Mouse (Mus musculus) stomach, embryonic 15.5 days (tissue): ENCODE measurements around the gene Qpctl. TPM values are rescaled to one million over a fixed set of nuclear protein-coding genes. Genes with fewer than 3 reads are reported as not detected.
A peak's percentile ranks its signal among the peaks of the same experiment; 100 is the strongest.
"Not testable (repeated sequence)": the region's sequence is repeated elsewhere in the genome, so short reads cannot be mapped to it uniquely, and the experiment has no call there.

ENCODE experiments used
- ATAC-seq: fragments of 200-750 bp; cut with Nextera tagmentation; 2 replicates; pipeline ENCODE4 v1.8.0; 2017; ENCODE audit warnings: low read depth, moderate number of reproducible peaks, moderate TSS enrichment; ENCODE audit not compliant: insufficient read depth, low FRiP score
- H3K27ac ChIP-seq: fragments of 300-500 bp; sonication (generic); 2 replicates; pipeline ENCODE4 v1.5.1; 2015; ENCODE audit warnings: mild to moderate bottlenecking, inconsistent platforms
- H3K27me3 ChIP-seq: fragments of 300-500 bp; sonication (generic); replicated peaks from 2 replicates; pipeline ENCODE4 v1.6.1; 2015; ENCODE audit warnings: inconsistent platforms
- H3K36me3 ChIP-seq: fragments of 300-500 bp; sonication (generic); 2 replicates; pipeline ENCODE4 v1.6.1; 2015; ENCODE audit warnings: inconsistent platforms
- H3K4me1 ChIP-seq: fragments of 300-500 bp; sonication (generic); 2 replicates; pipeline ENCODE4 v1.6.1; 2015; ENCODE audit warnings: inconsistent platforms
- H3K4me2 ChIP-seq: fragments of 300-500 bp; sonication (generic); 2 replicates; pipeline ENCODE4 v1.6.1; 2015; ENCODE audit warnings: mild to moderate bottlenecking, inconsistent platforms
- H3K4me3 ChIP-seq: fragments of 300-500 bp; sonication (generic); replicated peaks from 2 replicates; pipeline ENCODE4 v1.5.1; 2015; ENCODE audit warnings: inconsistent platforms
- H3K9ac ChIP-seq: fragments of 300-500 bp; sonication (generic); 2 replicates; pipeline ENCODE4 v1.6.1; 2015; ENCODE audit warnings: inconsistent platforms
- H3K9me3 ChIP-seq: fragments of 300-500 bp; sonication (generic); 2 replicates; pipeline ENCODE4 v1.6.1; 2016; ENCODE audit warnings: inconsistent platforms
- WGBS: fragments of 180-500 bp; shearing (Covaris S2); methylation state at CpG from one replicate; pipeline ENCODE4 v1.1.7; 2015; 5-methylcytosine and 5-hydroxymethylcytosine counted together
- polyA plus RNA-seq: library from polyadenylated mRNA; unstranded; fragments of >200 nt; fragmentation: Nextera tagmentation; extraction: Ambion mirVana; gene quantifications from 2 replicates; pipeline ENCODE4 v1.2.1, GENCODE M21; 2015

Gene Qpctl
- polyA plus RNA-seq, 1 experiment from 2014 or later: 13.5 TPM

DNA sequence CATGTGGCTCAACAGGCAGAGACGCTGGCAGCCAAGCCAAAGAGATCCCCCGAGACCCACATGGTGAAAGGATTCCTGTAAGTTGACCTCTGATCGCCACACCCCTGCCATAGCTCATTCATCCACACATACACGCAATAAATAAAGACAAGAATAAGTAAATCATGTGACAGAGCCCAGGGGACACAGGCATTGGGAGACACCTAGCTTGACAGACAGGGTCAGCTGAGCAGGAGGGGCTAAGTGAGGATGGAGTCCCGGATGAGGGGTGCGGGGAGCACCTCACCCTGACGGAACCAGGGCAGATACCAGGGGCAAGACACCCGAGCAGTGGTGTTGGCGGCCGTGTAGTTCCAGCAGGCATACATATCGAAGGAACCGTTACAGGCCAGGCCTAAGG lies 14.7 kb upstream of the Qpctl start:
- Histone ChIP-seq H3K36me3 (no peaks in the 10 kb centered on the region), H3K27ac (no peak overlapping the region), H3K4me1 (peaks cover 34% of the 10 kb centered on the region), H3K27me3 (peaks cover 16% of the 10 kb centered on the region), H3K9me3 (no peaks in the 10 kb centered on the region), H3K4me3 (no peak overlapping the region), H3K9ac (no peak overlapping the region), H3K4me2 (peak overlapping the region; percentile 36)
- 26% methylated on average over 12 of the region's 12 CpGs for WGBS
- ATAC-seq: no peak

DNA sequence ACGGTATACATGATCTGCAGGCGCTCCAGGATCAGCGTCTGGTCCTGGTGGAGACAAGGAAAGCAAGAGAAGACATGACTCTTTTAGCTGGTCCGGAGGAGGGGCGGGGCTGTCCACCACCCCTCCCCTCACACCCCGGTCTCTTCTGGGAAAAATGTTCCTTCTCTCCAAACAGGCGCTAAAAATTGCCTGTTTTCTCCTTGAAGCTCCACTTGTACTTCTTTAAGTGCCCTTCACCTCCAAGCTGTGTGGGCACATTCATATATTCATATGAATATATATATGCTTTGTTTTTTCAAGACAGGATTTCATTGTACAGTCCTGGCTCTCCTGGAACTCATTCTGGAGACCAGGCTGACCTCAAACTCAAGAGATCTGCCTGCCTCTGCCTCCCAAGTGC lies 13.8 kb upstream of the Qpctl start:
- H3K27ac ChIP-seq: no peak overlapping the region
- ATAC-seq: no peak
- no peak overlapping the region for H3K4me3 ChIP-seq
- no peaks in the 10 kb centered on the region for H3K9me3 ChIP-seq
- no peak overlapping the region for H3K4me2 ChIP-seq
- no peak overlapping the region for H3K9ac ChIP-seq
- WGBS: 84% methylated on average over 7 of the region's 7 CpGs
- H3K36me3 ChIP-seq: no peaks in the 10 kb centered on the region
- peaks cover 34% of the 10 kb centered on the region for H3K4me1 ChIP-seq
- H3K27me3 ChIP-seq: peaks cover 16% of the 10 kb centered on the region

DNA sequence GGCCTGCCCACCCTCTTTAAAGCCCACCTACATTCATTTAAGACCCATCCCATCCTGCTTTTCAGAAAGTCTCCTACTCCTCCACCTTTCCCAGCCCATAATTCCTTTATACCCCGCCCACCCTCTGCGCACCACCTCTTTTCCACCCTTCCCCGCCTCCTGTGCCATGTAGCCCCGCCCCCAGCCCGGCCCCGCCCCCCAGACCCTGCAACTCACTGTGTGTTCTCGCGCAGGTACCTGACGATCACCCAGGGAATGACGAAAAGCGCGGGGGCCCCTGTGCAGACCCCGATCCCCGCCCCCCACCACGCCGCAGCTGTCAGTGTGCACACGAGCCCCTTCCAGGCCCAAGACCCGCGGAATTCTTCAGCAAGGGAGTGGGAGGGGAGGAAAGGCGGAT lies 11.0 kb upstream of the Qpctl start:
- Histone ChIP-seq H3K4me2 (peak overlapping the region; percentile 73), H3K27ac (no peak overlapping the region), H3K9ac (no peak overlapping the region), H3K4me1 (peaks cover 40% of the 10 kb centered on the region), H3K27me3 (peaks cover 15% of the 10 kb centered on the region), H3K4me3 (peak overlapping the region; percentile 42), H3K9me3 (no peaks in the 10 kb centered on the region), H3K36me3 (no peaks in the 10 kb centered on the region)
- ATAC-seq: peak; percentile 60; the same call in 1 of the 2 replicates
- WGBS: 2% methylated on average over 20 of the region's 20 CpGs

DNA sequence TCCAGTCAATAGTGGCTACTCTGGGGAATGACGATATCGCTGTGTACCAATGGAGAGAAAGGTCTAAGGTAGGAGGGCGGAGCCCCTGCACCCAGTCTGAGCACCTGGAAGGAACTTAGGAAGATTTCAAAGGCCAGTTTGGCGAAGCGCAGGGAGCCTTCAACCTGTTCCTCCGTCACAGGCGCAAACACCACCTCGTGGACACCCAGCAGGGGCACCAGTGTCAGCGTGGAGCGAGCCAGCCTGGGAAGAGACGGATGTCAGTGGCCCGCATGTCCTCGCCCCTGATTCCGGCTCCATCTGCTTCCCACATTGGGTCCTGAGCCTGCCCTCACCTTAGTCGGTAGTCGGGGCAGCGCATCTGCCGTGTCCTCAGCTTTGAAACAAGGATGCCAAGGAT lies 10.3 kb upstream of the Qpctl start:
- no peak overlapping the region for H3K27ac ChIP-seq
- 10% methylated on average over 18 of the region's 18 CpGs for WGBS
- ATAC-seq: no peak
- peaks cover 10% of the 10 kb centered on the region for H3K27me3 ChIP-seq
- H3K9me3 ChIP-seq: no peaks in the 10 kb centered on the region
- H3K4me3 ChIP-seq: peak overlapping the region; percentile 42
- H3K9ac ChIP-seq: no peak overlapping the region
- H3K36me3 ChIP-seq: 0 out of 2 replicates have a peak, but pooled peaks cover 3% of the 10 kb centered on the region
- peak overlapping the region; percentile 73 for H3K4me2 ChIP-seq
- H3K4me1 ChIP-seq: peaks cover 34% of the 10 kb centered on the region

DNA sequence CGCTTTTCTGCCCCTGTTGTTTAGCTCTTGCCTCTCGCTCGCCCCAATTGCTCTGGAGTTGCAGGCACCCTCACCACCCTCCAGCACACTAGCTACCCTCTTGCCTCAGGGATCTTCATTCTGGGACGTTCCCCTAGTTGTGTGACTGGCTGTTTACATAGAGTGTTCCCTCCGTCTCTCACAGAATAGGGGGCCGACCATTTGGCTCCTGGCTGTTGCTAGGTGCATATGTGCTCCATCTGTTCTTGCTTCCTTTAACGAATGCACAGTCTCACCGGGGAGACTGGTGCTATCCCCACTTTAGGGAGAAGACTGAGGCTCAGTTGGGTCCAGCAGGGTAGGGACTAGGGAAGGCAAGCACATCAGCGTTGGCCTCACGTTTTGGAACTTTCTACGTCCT lies 9.5 kb upstream of the Qpctl start:
- peaks cover 28% of the 10 kb centered on the region for H3K4me1 ChIP-seq
- no peaks in the 10 kb centered on the region for H3K9me3 ChIP-seq
- no peak overlapping the region for H3K9ac ChIP-seq
- 60% methylated on average over 11 of the region's 11 CpGs for WGBS
- H3K27ac ChIP-seq: no peak overlapping the region
- 0 out of 2 replicates have a peak, but pooled peaks cover 3% of the 10 kb centered on the region for H3K36me3 ChIP-seq
- peaks cover 10% of the 10 kb centered on the region for H3K27me3 ChIP-seq
- ATAC-seq: no peak
- no peak overlapping the region for H3K4me3 ChIP-seq
- H3K4me2 ChIP-seq: no peak overlapping the region

DNA sequence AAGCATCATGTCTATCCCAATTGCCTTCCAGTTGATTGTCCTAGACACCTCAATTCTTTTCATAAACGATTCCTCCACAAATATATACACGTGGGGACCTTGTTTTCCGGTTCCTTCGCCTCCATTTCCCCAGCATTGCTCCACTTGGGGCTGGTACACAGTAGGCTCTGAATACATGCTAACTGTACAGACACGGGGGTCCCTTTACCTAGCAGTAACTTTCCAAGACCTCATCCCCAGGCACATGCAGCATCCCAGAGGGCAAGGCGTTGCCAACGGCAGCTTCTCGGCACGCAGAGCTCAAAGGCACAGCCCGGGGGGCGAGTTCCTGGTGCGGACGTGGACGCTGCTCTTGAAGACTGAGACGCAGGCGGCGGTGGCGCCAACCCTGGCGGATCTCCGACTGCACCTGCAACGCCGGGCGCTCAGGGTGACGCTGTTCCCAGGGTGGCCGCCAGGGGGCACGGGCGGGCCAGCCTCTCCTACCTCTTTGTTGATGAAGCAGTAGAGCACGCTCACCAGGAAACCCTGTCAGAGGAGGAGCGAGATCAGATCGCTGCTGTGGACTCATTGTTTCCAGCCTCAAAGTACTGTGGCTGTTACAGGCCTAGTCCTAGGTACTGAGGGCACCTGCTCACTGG lies 8.2 kb upstream of the Qpctl start:
- peak overlapping the region; percentile 48 for H3K27ac ChIP-seq
- no peak overlapping the region; the same call in 1 of the 2 replicates for H3K9ac ChIP-seq
- 6% methylated on average over 30 of the region's 30 CpGs for WGBS

DNA sequence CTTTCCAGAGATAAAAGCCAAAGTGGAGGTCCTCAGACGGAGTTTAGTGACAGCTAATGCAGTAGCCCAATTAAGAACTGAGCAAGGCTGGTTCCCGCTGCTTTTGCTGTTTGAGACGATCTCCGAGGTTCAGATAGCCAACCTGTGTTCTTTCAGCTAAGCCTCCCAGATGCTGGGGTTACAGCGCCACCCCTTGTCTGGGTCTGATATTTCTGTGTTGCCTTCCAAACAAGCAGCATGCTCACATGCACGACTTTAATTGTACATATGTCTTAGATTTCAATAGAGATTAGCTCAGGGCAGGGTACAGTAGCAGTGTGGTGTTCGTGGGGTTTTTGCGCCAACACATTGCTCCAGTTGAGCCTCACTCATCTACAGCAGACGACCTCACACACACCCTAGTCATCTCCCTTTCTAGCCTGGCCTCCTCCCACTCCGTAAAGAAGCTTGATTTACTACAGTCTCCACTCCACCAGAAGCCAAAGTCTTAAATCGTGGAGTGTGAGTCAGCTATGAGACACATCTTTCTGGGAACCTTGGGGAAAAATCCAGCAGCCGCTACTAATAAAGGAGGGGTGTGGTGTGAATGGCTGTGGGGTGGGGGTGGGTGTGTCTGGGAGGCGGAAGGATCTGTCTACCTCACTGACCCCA lies 6.9 kb upstream of the Qpctl start:
- 48% methylated on average over 13 of the region's 13 CpGs for WGBS
- H3K27ac ChIP-seq: no peak overlapping the region
- H3K4me1 ChIP-seq: peaks cover 28% of the 10 kb centered on the region
- no peak overlapping the region for H3K4me3 ChIP-seq
- H3K27me3 ChIP-seq: peaks cover 10% of the 10 kb centered on the region
- H3K9me3 ChIP-seq: no peaks in the 10 kb centered on the region
- no peak for ATAC-seq
- no peak overlapping the region for H3K4me2 ChIP-seq
- peaks cover 10% of the 10 kb centered on the region; the same call in 1 of the 2 replicates for H3K36me3 ChIP-seq
- H3K9ac ChIP-seq: no peak overlapping the region

More for the DNA sequence above, 8.2 kb upstream of the Qpctl start:
- H3K36me3 ChIP-seq: peaks cover 10% of the 10 kb centered on the region; the same call in 1 of the 2 replicates
- peak overlapping the region; percentile 29 for H3K4me2 ChIP-seq
- ATAC-seq: peak; percentile 54; the same call in 1 of the 2 replicates
- no peaks in the 10 kb centered on the region for H3K9me3 ChIP-seq
- peaks cover 10% of the 10 kb centered on the region for H3K27me3 ChIP-seq
- H3K4me3 ChIP-seq: no peak overlapping the region
- peaks cover 27% of the 10 kb centered on the region for H3K4me1 ChIP-seq

DNA sequence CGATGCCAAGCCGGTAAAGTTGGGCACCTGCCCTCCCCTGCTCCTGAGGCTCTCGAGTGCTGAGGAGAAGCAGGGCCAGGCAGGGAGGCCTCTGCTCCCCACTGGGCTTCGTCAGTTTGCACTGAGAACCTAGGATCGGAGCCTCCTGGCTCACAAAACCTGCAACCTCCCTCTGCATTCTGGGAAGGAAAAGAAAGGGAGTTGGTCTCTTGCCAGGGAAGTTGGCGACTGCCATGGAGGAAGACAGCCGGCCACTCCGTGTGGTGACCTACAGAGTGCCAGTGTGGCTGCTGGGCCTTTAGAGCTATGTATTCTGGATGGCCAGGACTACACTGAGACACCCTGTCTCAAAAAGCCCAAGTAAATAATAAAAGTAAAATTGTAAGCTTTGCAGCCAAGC lies 5.7 kb upstream of the Qpctl start:
- H3K27ac ChIP-seq: no peak overlapping the region
- no peak overlapping the region for H3K4me3 ChIP-seq
- WGBS: 73% methylated on average over 8 of the region's 8 CpGs
- no peak overlapping the region for H3K9ac ChIP-seq
- peaks cover 29% of the 10 kb centered on the region for H3K4me1 ChIP-seq
- no peak overlapping the region for H3K4me2 ChIP-seq
- H3K9me3 ChIP-seq: no peaks in the 10 kb centered on the region
- H3K36me3 ChIP-seq: peaks cover 10% of the 10 kb centered on the region; the same call in 1 of the 2 replicates
- H3K27me3 ChIP-seq: peaks cover 7% of the 10 kb centered on the region
- ATAC-seq: no peak

DNA sequence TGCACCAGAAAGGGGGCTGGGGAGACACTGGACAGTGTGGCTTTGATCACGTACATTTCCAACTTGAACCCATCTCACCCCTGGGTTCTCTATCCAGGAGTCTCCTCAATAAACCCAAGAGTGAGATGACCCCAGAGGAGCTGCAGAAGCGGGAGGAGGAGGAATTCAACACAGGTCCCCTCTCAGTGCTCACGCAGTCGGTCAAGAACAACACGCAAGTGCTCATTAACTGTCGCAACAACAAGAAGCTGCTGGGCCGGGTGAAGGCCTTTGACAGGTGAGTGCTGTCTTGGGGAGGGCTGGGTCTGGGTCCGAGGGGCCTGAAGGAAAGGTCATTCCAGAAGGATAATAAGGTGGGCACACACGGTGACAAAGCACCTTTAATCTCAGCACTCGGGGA lies 2.0 kb upstream of the Qpctl start:
- not testable (repeated sequence) for ATAC-seq, H3K27ac ChIP-seq, H3K4me3 ChIP-seq, H3K4me2 ChIP-seq, H3K9me3 ChIP-seq, H3K27me3 ChIP-seq, H3K9ac ChIP-seq
- H3K36me3 ChIP-seq: peaks cover 10% of the 10 kb centered on the region; the same call in 1 of the 2 replicates
- H3K4me1 ChIP-seq: peaks cover 19% of the 10 kb centered on the region
- WGBS: 88% methylated on average over 10 of the region's 10 CpGs

DNA sequence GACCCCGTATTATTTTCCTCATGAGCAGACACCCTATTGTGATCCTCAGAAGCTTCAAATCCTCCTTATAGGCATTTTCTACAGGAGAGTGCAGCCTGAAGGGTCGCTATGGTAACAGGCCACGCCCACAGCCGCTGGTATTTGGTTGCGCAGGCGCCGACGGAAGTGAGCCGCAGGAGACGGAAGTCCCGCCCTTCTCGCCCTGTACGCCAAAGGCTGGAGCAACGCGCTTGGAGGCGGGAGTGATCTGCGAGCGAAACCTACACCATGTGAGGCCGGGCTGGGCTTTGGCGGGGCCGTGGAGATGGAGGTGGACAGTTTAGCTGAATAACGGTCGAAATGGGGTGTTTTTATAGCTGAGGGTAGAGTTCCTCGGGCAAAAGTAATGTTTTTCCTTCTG lies 535 bp upstream of the Qpctl start, which contains the start of gene Snrpd2:
Gene Snrpd2, plus strand, starts transcription at position 97 of the 400 bp plus-strand sequence.
- Histone ChIP-seq H3K27me3 (no peaks in the 10 kb centered on the region), H3K27ac (peak within 1 kb of the TSS; percentile 80), H3K4me1 (peaks cover 17% of the 10 kb centered on the region), H3K36me3 (peaks cover 8% of the 10 kb centered on the region; the same call in 1 of the 2 replicates), H3K9me3 (no peaks in the 10 kb centered on the region), H3K4me3 (peak within 1 kb of the TSS; percentile 65), H3K9ac (peak within 1 kb of the TSS; percentile 65), H3K4me2 (peak within 1 kb of the TSS; percentile 69)
- peak; percentile 89 for ATAC-seq
- under 1% methylated on average over 24 of the region's 24 CpGs for WGBS

DNA sequence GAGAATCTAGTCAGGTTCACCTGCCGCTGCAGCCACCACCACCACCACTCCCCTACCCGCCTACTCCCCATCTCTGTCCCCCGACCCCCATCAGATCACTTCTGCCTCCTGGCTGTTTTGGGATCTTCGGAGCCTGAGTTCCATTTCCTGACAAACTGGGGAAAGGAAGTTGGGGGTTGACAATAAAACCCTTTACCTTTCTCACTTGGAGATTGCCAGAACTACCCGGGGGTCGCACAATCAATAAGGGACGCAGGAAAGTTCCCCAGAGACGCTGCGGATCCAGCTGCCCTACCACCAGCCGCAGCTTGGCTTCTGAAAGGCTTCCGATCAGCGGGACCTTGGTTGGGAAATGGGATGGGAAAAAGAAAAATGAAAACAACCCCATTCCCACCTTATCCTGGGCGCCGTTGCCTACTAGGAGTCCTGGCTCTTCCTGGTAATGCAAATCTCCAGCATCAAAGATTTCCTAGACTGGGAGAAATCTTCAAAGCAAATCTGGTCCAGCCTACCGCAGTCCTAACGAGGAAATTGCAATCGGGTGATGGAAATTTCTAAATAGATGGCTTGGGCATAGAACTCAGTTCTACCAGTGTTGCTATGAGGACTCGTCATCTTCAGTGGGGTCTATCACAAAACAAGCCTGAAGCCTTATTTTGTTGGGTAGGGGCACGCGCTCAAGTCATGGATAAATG lies 764 bp downstream of the Qpctl start:
- 12% methylated on average over 20 of the region's 20 CpGs for WGBS
- ATAC-seq: no peak
- H3K27me3 ChIP-seq: no peaks in the 10 kb centered on the region

More for the DNA sequence above, 764 bp downstream of the Qpctl start:
- peaks cover 17% of the 10 kb centered on the region for H3K4me1 ChIP-seq
- peak overlapping the region; percentile 1; the same call in 1 of the 2 replicates for H3K9ac ChIP-seq
- H3K27ac ChIP-seq: peak overlapping the region; percentile 80; the same call in 1 of the 2 replicates
- peak overlapping the region; percentile 65 for H3K4me3 ChIP-seq
- H3K4me2 ChIP-seq: peak overlapping the region; percentile 69
- H3K9me3 ChIP-seq: no peaks in the 10 kb centered on the region
- H3K36me3 ChIP-seq: peaks cover 4% of the 10 kb centered on the region; the same call in 1 of the 2 replicates
